Mouse (Mus musculus): ENCODE results near the gene Asrgl1. TPM values are rescaled to one million over a fixed set of nuclear protein-coding genes. Genes with fewer than 3 reads are reported as not detected.

Asrgl1 gene
- polyA plus RNA-seq, 1 experiment = 53.4 TPM

GRCm38 (mm10) chr19:9060103-9060502 lies 75.3 kb downstream of the Asrgl1 start:
- H3K4me1 ChIP-seq = peaks cover 86% of the 10 kb centered on the region
- H3K27me3 ChIP-seq (replicated peaks) = no peaks in the 10 kb centered on the region
- no peaks in the 10 kb centered on the region for H3K9me3 ChIP-seq
- H3K36me3 ChIP-seq (replicated peaks; ENCODE audit: low read length) = no peaks in the 10 kb centered on the region
- H3K4me3 ChIP-seq (replicated peaks) = no peak overlapping the region
- TF ChIP-seq FLI1 (IDR thresholded peaks at IDR 0.05; ENCODE audit: low read length) = no peak
- no peak for TF ChIP-seq GATA1 (IDR thresholded peaks at IDR 0.05; ENCODE audit: borderline replicate concordance, low read length)

Other genes with a start within 250 kb of the Asrgl1 start
- 10.2 and 72.7 TPM in 2 replicates for gene 1810009A15Rik, start 246.8 kb downstream of the Asrgl1 start, polyA plus RNA-seq (2012; ENCODE audit: insufficient read depth, low replicate concordance)
- 12.5 TPM in 1 of 2 replicates, not detected in the other for gene Gm49416, start 246.7 kb downstream of the Asrgl1 start, polyA plus RNA-seq (2012; ENCODE audit: insufficient read depth, low replicate concordance)
- gene Ints5, start 242.6 kb downstream of the Asrgl1 start, polyA plus RNA-seq (2012; ENCODE audit: insufficient read depth, low replicate concordance) = 22.4 and 29.0 TPM in 2 replicates
- 4.0 and 25.1 TPM in 2 replicates for gene Ganab, start 237.6 kb downstream of the Asrgl1 start, polyA plus RNA-seq (2012; ENCODE audit: insufficient read depth, low replicate concordance)
- gene B3gat3, start 215.3 kb downstream of the Asrgl1 start, polyA plus RNA-seq (2012; ENCODE audit: insufficient read depth, low replicate concordance) = 135 and 141 TPM in 2 replicates
- 4.2 and 8.2 TPM in 2 replicates for gene Rom1, start 206.3 kb downstream of the Asrgl1 start, polyA plus RNA-seq (2012; ENCODE audit: insufficient read depth, low replicate concordance)
- gene Eml3, start 206.1 kb downstream of the Asrgl1 start, polyA plus RNA-seq (2012; ENCODE audit: insufficient read depth, low replicate concordance) = 31.6 and 32.2 TPM in 2 replicates
- gene Mta2, start 193.8 kb downstream of the Asrgl1 start, polyA plus RNA-seq (2012; ENCODE audit: insufficient read depth, low replicate concordance) = 5.1 and 27.3 TPM in 2 replicates
- gene Tut1, start 181.8 kb downstream of the Asrgl1 start, polyA plus RNA-seq (2012; ENCODE audit: insufficient read depth, low replicate concordance) = 25.5 and 37.3 TPM in 2 replicates
- gene Eef1g, start 168.6 kb downstream of the Asrgl1 start, polyA plus RNA-seq (2012; ENCODE audit: insufficient read depth, low replicate concordance) = 36.7 and 78.5 TPM in 2 replicates
- gene Ahnak, start 146.4 kb downstream of the Asrgl1 start, polyA plus RNA-seq (2012; ENCODE audit: insufficient read depth, low replicate concordance) = 4.6 and 28.7 TPM in 2 replicates
- not detected in 2 replicates for gene Scgb1a1, start 47.7 kb downstream of the Asrgl1 start, polyA plus RNA-seq (2012; ENCODE audit: insufficient read depth, low replicate concordance)

Data from megakaryocyte, embryonic 14.5 days (primary cell).